Mouse (Mus musculus): Measurements from ENCODE around the gene 2610301B20Rik. TPM values are rescaled to one million over a fixed set of nuclear protein-coding genes. Genes with fewer than 3 reads are reported as not detected.

2610301B20Rik gene
- polyA plus RNA-seq, 1 experiment from 2014 or later, result 51.9 TPM

- H3K4me1 ChIP-seq (ENCODE audit: control insufficient read depth, insufficient read depth, low read length), result no peaks in the 10 kb centered on the region
- ATAC-seq (no peak), DNase-seq (ENCODE audit: low spot score) (no peak)
- 81% methylated on average over 2 of the region's 2 CpGs for WGBS
- no peak overlapping the region for H3K9ac ChIP-seq (ENCODE audit: low read length)
- no peaks in the 10 kb centered on the region for H3K36me3 ChIP-seq (ENCODE audit: control insufficient read depth, insufficient read depth, low read length)
- no peaks in the 10 kb centered on the region for H3K27me3 ChIP-seq (replicated peaks; ENCODE audit: control insufficient read depth, insufficient read depth, low read length)
- H3K4me2 ChIP-seq (ENCODE audit: low read length), result no peak overlapping the region
- H3K9me3 ChIP-seq (replicated peaks; ENCODE audit: control insufficient read depth, low read length), result no peaks in the 10 kb centered on the region
- H3K27ac ChIP-seq (ENCODE audit: low read depth, low read length), result no peak overlapping the region
- no peak overlapping the region for H3K4me3 ChIP-seq (ENCODE audit: low read depth, low read length)
These were observed 49.8 kb downstream of the 2610301B20Rik start for GRCm38 (mm10) chr4:10924140-10924539.

- DNase-seq (ENCODE audit: low spot score) (no peak), ATAC-seq (no peak)
- H3K27ac ChIP-seq (ENCODE audit: low read depth, low read length), result no peak overlapping the region
- no peaks in the 10 kb centered on the region for H3K36me3 ChIP-seq (ENCODE audit: control insufficient read depth, insufficient read depth, low read length)
- no peak overlapping the region for H3K4me2 ChIP-seq (ENCODE audit: low read length)
- H3K4me1 ChIP-seq (ENCODE audit: control insufficient read depth, insufficient read depth, low read length), result no peaks in the 10 kb centered on the region
- no peak overlapping the region for H3K4me3 ChIP-seq (ENCODE audit: low read depth, low read length)
- H3K27me3 ChIP-seq (replicated peaks; ENCODE audit: control insufficient read depth, insufficient read depth, low read length), result no peaks in the 10 kb centered on the region
- H3K9me3 ChIP-seq (replicated peaks; ENCODE audit: control insufficient read depth, low read length), result no peaks in the 10 kb centered on the region
- H3K9ac ChIP-seq (ENCODE audit: low read length), result no peak overlapping the region
- WGBS, result 89% methylated on average over 5 of the region's 5 CpGs
These were observed 50.2 kb downstream of the 2610301B20Rik start for GRCm38 (mm10) chr4:10924541-10924940.

- Histone ChIP-seq H3K27me3 (replicated peaks; ENCODE audit: control insufficient read depth, insufficient read depth, low read length) (no peaks in the 10 kb centered on the region), H3K4me3 (ENCODE audit: low read depth, low read length) (no peak overlapping the region), H3K4me1 (ENCODE audit: control insufficient read depth, insufficient read depth, low read length) (no peaks in the 10 kb centered on the region), H3K9ac (ENCODE audit: low read length) (no peak overlapping the region), H3K4me2 (ENCODE audit: low read length) (no peak overlapping the region), H3K27ac (ENCODE audit: low read depth, low read length) (no peak overlapping the region), H3K36me3 (ENCODE audit: control insufficient read depth, insufficient read depth, low read length) (no peaks in the 10 kb centered on the region), H3K9me3 (replicated peaks; ENCODE audit: control insufficient read depth, low read length) (no peaks in the 10 kb centered on the region)
- DNase-seq (ENCODE audit: low spot score) (no peak), ATAC-seq (no peak)
- WGBS, result 95% methylated on average over 4 of the region's 4 CpGs
These were observed 52.1 kb downstream of the 2610301B20Rik start for GRCm38 (mm10) chr4:10926416-10926815.

- WGBS, result 93% methylated on average over 6 of the region's 6 CpGs
- no peak overlapping the region for H3K9ac ChIP-seq (ENCODE audit: low read length)
- H3K27ac ChIP-seq (ENCODE audit: low read depth, low read length), result no peak overlapping the region
- H3K27me3 ChIP-seq (replicated peaks; ENCODE audit: control insufficient read depth, insufficient read depth, low read length), result no peaks in the 10 kb centered on the region
- H3K36me3 ChIP-seq (ENCODE audit: control insufficient read depth, insufficient read depth, low read length), result no peaks in the 10 kb centered on the region
- no peak overlapping the region for H3K4me2 ChIP-seq (ENCODE audit: low read length)
- DNase-seq (ENCODE audit: low spot score) (no peak), ATAC-seq (no peak)
- no peaks in the 10 kb centered on the region for H3K4me1 ChIP-seq (ENCODE audit: control insufficient read depth, insufficient read depth, low read length)
- no peaks in the 10 kb centered on the region for H3K9me3 ChIP-seq (replicated peaks; ENCODE audit: control insufficient read depth, low read length)
- H3K4me3 ChIP-seq (ENCODE audit: low read depth, low read length), result no peak overlapping the region
These were observed 53.9 kb downstream of the 2610301B20Rik start for GRCm38 (mm10) chr4:10928158-10928557.

- DNase-seq (ENCODE audit: low spot score) (no peak), ATAC-seq (no peak)
- H3K27ac ChIP-seq (ENCODE audit: low read depth, low read length), result no peak overlapping the region
- 88% methylated on average over 3 of the region's 3 CpGs for WGBS
- no peaks in the 10 kb centered on the region for H3K36me3 ChIP-seq (ENCODE audit: control insufficient read depth, insufficient read depth, low read length)
- no peaks in the 10 kb centered on the region for H3K27me3 ChIP-seq (replicated peaks; ENCODE audit: control insufficient read depth, insufficient read depth, low read length)
- no peak overlapping the region for H3K9ac ChIP-seq (ENCODE audit: low read length)
- H3K4me3 ChIP-seq (ENCODE audit: low read depth, low read length), result no peak overlapping the region
- no peaks in the 10 kb centered on the region for H3K9me3 ChIP-seq (replicated peaks; ENCODE audit: control insufficient read depth, low read length)
- H3K4me2 ChIP-seq (ENCODE audit: low read length), result no peak overlapping the region
- no peaks in the 10 kb centered on the region for H3K4me1 ChIP-seq (ENCODE audit: control insufficient read depth, insufficient read depth, low read length)
These were observed 55.4 kb downstream of the 2610301B20Rik start for GRCm38 (mm10) chr4:10929726-10930125.

- H3K4me1 ChIP-seq (ENCODE audit: control insufficient read depth, insufficient read depth, low read length), result no peaks in the 10 kb centered on the region
- no peak overlapping the region for H3K4me2 ChIP-seq (ENCODE audit: low read length)
These were observed 56.7 kb downstream of the 2610301B20Rik start for GRCm38 (mm10) chr4:10931040-10931439.

GRCm38 (mm10) chr4:10932091-10932745 lies 57.9 kb downstream of the 2610301B20Rik start:
- Histone ChIP-seq H3K4me1 (ENCODE audit: control insufficient read depth, insufficient read depth, low read length) (no peaks in the 10 kb centered on the region), H3K36me3 (ENCODE audit: control insufficient read depth, insufficient read depth, low read length) (no peaks in the 10 kb centered on the region), H3K9me3 (replicated peaks; ENCODE audit: control insufficient read depth, low read length) (no peaks in the 10 kb centered on the region), H3K4me2 (ENCODE audit: low read length) (no peak overlapping the region), H3K9ac (ENCODE audit: low read length) (no peak overlapping the region), H3K27ac (ENCODE audit: low read depth, low read length) (no peak overlapping the region), H3K4me3 (ENCODE audit: low read depth, low read length) (no peak overlapping the region), H3K27me3 (replicated peaks; ENCODE audit: control insufficient read depth, insufficient read depth, low read length) (no peaks in the 10 kb centered on the region)
- DNase-seq (ENCODE audit: low spot score) (no peak), ATAC-seq (no peak)
- 19% methylated on average over 4 of the region's 4 CpGs for WGBS

More at GRCm38 (mm10) chr4:10931040-10931439, 56.7 kb downstream of the 2610301B20Rik start:
- Histone ChIP-seq H3K27ac (ENCODE audit: low read depth, low read length) (no peak overlapping the region), H3K27me3 (replicated peaks; ENCODE audit: control insufficient read depth, insufficient read depth, low read length) (no peaks in the 10 kb centered on the region), H3K9ac (ENCODE audit: low read length) (no peak overlapping the region), H3K9me3 (replicated peaks; ENCODE audit: control insufficient read depth, low read length) (no peaks in the 10 kb centered on the region), H3K4me3 (ENCODE audit: low read depth, low read length) (no peak overlapping the region), H3K36me3 (ENCODE audit: control insufficient read depth, insufficient read depth, low read length) (no peaks in the 10 kb centered on the region)
- WGBS, result 92% methylated on average over 9 of the region's 9 CpGs
- DNase-seq (ENCODE audit: low spot score), result no peak
- no peak for ATAC-seq

- no peak overlapping the region for H3K9ac ChIP-seq (ENCODE audit: low read length)
- no peak overlapping the region for H3K4me2 ChIP-seq (ENCODE audit: low read length)
- H3K36me3 ChIP-seq (ENCODE audit: control insufficient read depth, insufficient read depth, low read length), result no peaks in the 10 kb centered on the region
- no peak overlapping the region for H3K27ac ChIP-seq (ENCODE audit: low read depth, low read length)
- no peak overlapping the region for H3K4me3 ChIP-seq (ENCODE audit: low read depth, low read length)
- H3K27me3 ChIP-seq (replicated peaks; ENCODE audit: control insufficient read depth, insufficient read depth, low read length), result no peaks in the 10 kb centered on the region
- 76% methylated on average over 5 of the region's 5 CpGs for WGBS
- no peaks in the 10 kb centered on the region for H3K4me1 ChIP-seq (ENCODE audit: control insufficient read depth, insufficient read depth, low read length)
- no peaks in the 10 kb centered on the region for H3K9me3 ChIP-seq (replicated peaks; ENCODE audit: control insufficient read depth, low read length)
- DNase-seq (ENCODE audit: low spot score) (no peak), ATAC-seq (no peak)
These were observed 58.5 kb downstream of the 2610301B20Rik start for GRCm38 (mm10) chr4:10932782-10933181.

GRCm38 (mm10) chr4:10936766-10937165 lies 62.5 kb downstream of the 2610301B20Rik start:
- 84% methylated on average over 4 of the region's 4 CpGs for WGBS
- H3K9ac ChIP-seq (ENCODE audit: low read length), result no peak overlapping the region
- H3K27ac ChIP-seq (ENCODE audit: low read depth, low read length), result no peak overlapping the region

More at GRCm38 (mm10) chr4:10936766-10937165, 62.5 kb downstream of the 2610301B20Rik start:
- DNase-seq (ENCODE audit: low spot score) (no peak), ATAC-seq (no peak)
- Histone ChIP-seq H3K9me3 (replicated peaks; ENCODE audit: control insufficient read depth, low read length) (no peaks in the 10 kb centered on the region), H3K4me3 (ENCODE audit: low read depth, low read length) (no peak overlapping the region), H3K4me2 (ENCODE audit: low read length) (no peak overlapping the region), H3K4me1 (ENCODE audit: control insufficient read depth, insufficient read depth, low read length) (no peaks in the 10 kb centered on the region), H3K27me3 (replicated peaks; ENCODE audit: control insufficient read depth, insufficient read depth, low read length) (no peaks in the 10 kb centered on the region), H3K36me3 (ENCODE audit: control insufficient read depth, insufficient read depth, low read length) (no peaks in the 10 kb centered on the region)
